Mouse (Mus musculus) MEL (cell line): ENCODE data around the gene Krt42. TPM values are rescaled to one million over a fixed set of nuclear protein-coding genes. Genes with fewer than 3 reads are reported as not detected.

ENCODE experiments used
- DNase-seq: peaks from one replicate; pipeline ENCODE4 v3.0.0; 2011; ENCODE audit warnings: low read depth, low spot score
- H3K27ac ChIP-seq: 2 replicates; pipeline ENCODE4 v1.5.1; 2012; ENCODE audit warnings: low read depth, mild to moderate bottlenecking, control low read depth, low read length, moderate library complexity; ENCODE audit not compliant: control insufficient read depth
- H3K27me3 ChIP-seq, 2 experiments: fragments of 150-350 bp in 1 of 2; sonication (generic) in 1 of 2; 2 replicates each; pipeline ENCODE4 v1.6.1; 2012; ENCODE audit warnings: low read length in 2 of 2, mild to moderate bottlenecking in 2 of 2, improper control_type of control experiment in 1 of 2, moderate library complexity in 1 of 2; ENCODE audit not compliant: insufficient read depth in 2 of 2, control insufficient read depth in 1 of 2
- H3K36me3 ChIP-seq, 2 experiments: 2 replicates each; pipeline ENCODE4 v1.6.1; 2012 to 2014; ENCODE audit warnings: low read length in 2 of 2, improper control_type of control experiment in 1 of 2, inconsistent platforms in 1 of 2, mild to moderate bottlenecking in 1 of 2; ENCODE audit not compliant: insufficient read depth in 2 of 2, control insufficient read depth in 1 of 2
- H3K4me1 ChIP-seq, 2 experiments: fragments of 150-350 bp in 1 of 2; sonication (generic) in 1 of 2; 2 replicates each; pipeline ENCODE4 v1.6.1; 2012; ENCODE audit warnings: low read length in 2 of 2, improper control_type of control experiment in 1 of 2, mild to moderate bottlenecking in 1 of 2; ENCODE audit not compliant: insufficient read depth in 2 of 2, control insufficient read depth in 1 of 2
- H3K4me3 ChIP-seq, 2 experiments: fragments of 150-350 bp in 1 of 2; sonication (generic) in 1 of 2; 2 replicates each; pipeline ENCODE4 v1.5.1; 2012; ENCODE audit warnings: low read depth in 2 of 2, low read length in 2 of 2, mild to moderate bottlenecking in 2 of 2, moderate library complexity in 2 of 2, control low read depth in 1 of 2, improper control_type of control experiment in 1 of 2; ENCODE audit not compliant: control insufficient read depth in 1 of 2, insufficient read depth in 1 of 2
- H3K79me2 ChIP-seq: 2 replicates; pipeline ENCODE4 v1.6.1; 2012; ENCODE audit warnings: mild to moderate bottlenecking, low read length, moderate library complexity; ENCODE audit not compliant: control insufficient read depth, poor library complexity, insufficient read depth
- H3K9ac ChIP-seq: 2 replicates; pipeline ENCODE4 v1.6.1; 2012; ENCODE audit warnings: low read depth, mild to moderate bottlenecking, control low read depth, low read length, moderate library complexity; ENCODE audit not compliant: control insufficient read depth, poor library complexity, severe bottlenecking
- H3K9me3 ChIP-seq: fragments of 150-350 bp; sonication (generic); replicated peaks from 2 replicates; pipeline ENCODE4 v1.6.1; 2012; ENCODE audit warnings: mild to moderate bottlenecking, low read length, improper control_type of control experiment, moderate library complexity; ENCODE audit not compliant: insufficient read depth
- CHD2 ChIP-seq: IDR thresholded peaks from 2 replicates; pipeline ENCODE4 v1.6.1; 2011; ENCODE audit warnings: low read length, improper control_type of control experiment
- CTCF ChIP-seq, 3 experiments: IDR thresholded peaks in 2 of 3; conservative IDR thresholded peaks in 1 of 3; 2 replicates each; pipeline ENCODE4 v1.5.1; 2011 to 2012; ENCODE audit warnings: low read length in 3 of 3, low read depth in 2 of 3, mild to moderate bottlenecking in 2 of 3, improper control_type of control experiment in 1 of 3, inconsistent platforms in 1 of 3, mixed read lengths in 1 of 3, moderate library complexity in 1 of 3; ENCODE audit not compliant: control insufficient read depth in 1 of 3, insufficient read depth in 1 of 3, poor library complexity in 1 of 3, severe bottlenecking in 1 of 3
- E2F4 ChIP-seq: IDR thresholded peaks from 2 replicates; pipeline ENCODE4 v1.6.1; 2011; ENCODE audit warnings: low read depth, low read length, improper control_type of control experiment, borderline replicate concordance
- ELF1 ChIP-seq: IDR thresholded peaks from 2 replicates; pipeline ENCODE4 v1.6.1; 2014; ENCODE audit warnings: low read depth, mild to moderate bottlenecking, inconsistent platforms, low read length, improper control_type of control experiment, moderate library complexity
- GATA1 ChIP-seq: IDR thresholded peaks from 2 replicates; pipeline ENCODE4 v1.6.1; 2011; ENCODE audit warnings: low read depth, low read length, improper control_type of control experiment
- KAT2A ChIP-seq: conservative IDR thresholded peaks from 2 replicates; pipeline ENCODE4 v1.6.1; 2012; ENCODE audit warnings: low read depth, low read length, improper control_type of control experiment, inconsistent platforms
- MAX ChIP-seq: IDR thresholded peaks from 2 replicates; pipeline ENCODE4 v1.6.1; 2011; ENCODE audit warnings: low read length, improper control_type of control experiment
- MAZ ChIP-seq: IDR thresholded peaks from 2 replicates; pipeline ENCODE4 v1.6.1; 2012; ENCODE audit warnings: low read depth, mild to moderate bottlenecking, inconsistent platforms, low read length, improper control_type of control experiment
- MEF2A ChIP-seq: IDR thresholded peaks from 2 replicates; pipeline ENCODE4 v1.6.1; 2014; ENCODE audit warnings: low read depth, mild to moderate bottlenecking, inconsistent platforms, low read length, improper control_type of control experiment; ENCODE audit not compliant: poor library complexity, insufficient replicate concordance, severe bottlenecking; ENCODE audit errors: extremely low read depth
- NELFE ChIP-seq: IDR thresholded peaks from 2 replicates; pipeline ENCODE4 v1.6.1; 2011; ENCODE audit warnings: low read depth, low read length, improper control_type of control experiment
- POLR2AphosphoS2 ChIP-seq: IDR thresholded peaks from 2 replicates; pipeline ENCODE4 v1.6.1; 2011; ENCODE audit warnings: low read length, improper control_type of control experiment
- POLR2AphosphoS5 ChIP-seq: IDR thresholded peaks from 2 replicates; pipeline ENCODE4 v1.6.1; 2012; ENCODE audit warnings: low read depth, borderline replicate concordance, mild to moderate bottlenecking, inconsistent platforms, low read length, moderate library complexity, mixed read lengths
- RAD21 ChIP-seq: IDR thresholded peaks from 2 replicates; pipeline ENCODE4 v1.6.1; 2011; ENCODE audit warnings: mild to moderate bottlenecking, low read depth, low read length, improper control_type of control experiment
- RCOR1 ChIP-seq: IDR thresholded peaks from 2 replicates; pipeline ENCODE4 v1.6.1; 2012; ENCODE audit warnings: low read depth, mild to moderate bottlenecking, inconsistent platforms, low read length, improper control_type of control experiment
- TBP ChIP-seq: IDR thresholded peaks from 2 replicates; pipeline ENCODE4 v1.8.0; 2011; ENCODE audit warnings: low read depth, low read length, improper control_type of control experiment
- ZC3H11A ChIP-seq: IDR thresholded peaks from 2 replicates; pipeline ENCODE4 v1.6.1; 2012; ENCODE audit warnings: low read depth, mild to moderate bottlenecking, inconsistent platforms, low read length, improper control_type of control experiment
- ZMIZ1 ChIP-seq: IDR thresholded peaks from 2 replicates; pipeline ENCODE4 v1.6.1; 2012; ENCODE audit warnings: low read depth, mild to moderate bottlenecking, inconsistent platforms, low read length, improper control_type of control experiment, moderate library complexity
- ZNF384 ChIP-seq: IDR thresholded peaks from 2 replicates; pipeline ENCODE4 v1.6.1; 2012; ENCODE audit warnings: low read depth, mild to moderate bottlenecking, inconsistent platforms, low read length, improper control_type of control experiment
- polyA plus RNA-seq, 2 experiments: library from polyadenylated mRNA; stranded (reverse) in 1 of 2; unstranded in 1 of 2; fragments of >175 nt in 1 of 2; fragments of >200 nt in 1 of 2; gene quantifications; 2 replicates each; pipeline versions ENCODE4 v1.2.1 to v1.2.4; 2012; ENCODE audit warnings: low replicate concordance in 2 of 2, low read depth in 1 of 2; ENCODE audit not compliant: insufficient read length in 2 of 2, insufficient read depth in 1 of 2, missing spikeins in 1 of 2
- total RNA-seq: library from RNA; depleted of rRNA; stranded (reverse); fragments of 300-350 nt; gene quantifications from 2 replicates; pipeline ENCODE4 v1.2.3, GENCODE M21; 2012

The Krt42 gene
- total and polyA plus RNA-seq, 3 experiments: not detected

DNA sequence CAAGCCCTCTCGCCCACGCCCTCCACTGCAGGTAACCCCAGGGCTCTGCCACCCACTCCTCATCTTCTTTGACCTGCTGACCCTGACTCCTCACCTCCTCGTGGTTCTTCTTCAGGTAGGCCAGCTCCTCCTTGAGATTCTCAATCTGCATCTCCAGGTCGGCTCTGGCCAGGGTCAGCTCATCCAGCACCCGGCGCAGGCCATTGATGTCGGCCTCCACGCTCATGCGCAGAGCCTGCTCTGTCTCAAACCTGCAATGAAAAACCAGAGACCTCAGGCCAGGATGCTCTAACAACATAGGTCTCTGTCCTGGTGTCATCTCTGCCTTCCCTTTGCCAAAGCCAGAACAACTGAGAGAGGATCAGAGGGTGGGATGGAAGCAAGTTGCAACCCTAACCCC lies 10.6 kb downstream of the Krt42 start:
- DNase-seq: no peak
- Histone ChIP-seq H3K36me3 (no peaks in the 10 kb centered on the region), H3K9me3 (no peaks in the 10 kb centered on the region), H3K9ac (no peak overlapping the region), H3K4me1 (no peaks in the 10 kb centered on the region), H3K27me3 (no peaks in the 10 kb centered on the region), H3K4me3 (no peak overlapping the region), H3K79me2 (no peaks in the 10 kb centered on the region), H3K27ac (no peak overlapping the region)
- TF ChIP-seq ZC3H11A: no peak
- TF ChIP-seq CTCF (IDR thresholded peaks at IDR 0.05 in 2 of 3, conservative IDR thresholded peaks at IDR 0.05 in 1 of 3; ENCODE audit: control insufficient read depth in 1 of 3, insufficient read depth in 1 of 3, low read depth in 2 of 3, low read length in 3 of 3, poor library complexity in 1 of 3, severe bottlenecking in 1 of 3): no peak
- no peak for TF ChIP-seq TBP

DNA sequence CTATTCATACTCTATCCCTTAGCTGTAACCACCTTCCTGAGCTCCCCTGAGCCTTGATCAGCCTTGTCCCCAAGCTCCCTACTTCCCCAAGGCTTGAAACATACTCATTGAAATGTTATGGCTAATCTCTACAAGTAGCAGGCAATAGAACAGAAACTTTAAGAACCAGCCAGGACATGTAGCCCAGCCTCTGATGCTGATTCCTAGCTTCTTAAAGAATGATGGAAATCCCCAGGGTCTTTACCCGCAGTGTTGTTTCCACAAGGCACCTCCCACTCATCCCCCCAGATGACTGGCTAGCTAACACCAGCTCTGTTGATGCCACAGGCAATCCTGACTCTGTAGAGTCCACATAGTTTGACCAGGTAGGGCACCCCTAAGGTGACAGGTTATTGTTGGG lies 11.7 kb downstream of the Krt42 start:
- Histone ChIP-seq H3K9ac (no peak overlapping the region), H3K27me3 (no peaks in the 10 kb centered on the region), H3K4me1 (no peaks in the 10 kb centered on the region), H3K27ac (no peak overlapping the region), H3K36me3 (no peaks in the 10 kb centered on the region), H3K4me3 (no peak overlapping the region), H3K79me2 (no peaks in the 10 kb centered on the region), H3K9me3 (no peaks in the 10 kb centered on the region)
- TF ChIP-seq POLR2AphosphoS5: no peak
- no peak for TF ChIP-seq MAZ
- TF ChIP-seq RCOR1: no peak
- TF ChIP-seq E2F4: no peak
- TF ChIP-seq ELF1: no peak
- TF ChIP-seq GATA1: no peak
- no peak for TF ChIP-seq KAT2A
- no peak for DNase-seq

DNA sequence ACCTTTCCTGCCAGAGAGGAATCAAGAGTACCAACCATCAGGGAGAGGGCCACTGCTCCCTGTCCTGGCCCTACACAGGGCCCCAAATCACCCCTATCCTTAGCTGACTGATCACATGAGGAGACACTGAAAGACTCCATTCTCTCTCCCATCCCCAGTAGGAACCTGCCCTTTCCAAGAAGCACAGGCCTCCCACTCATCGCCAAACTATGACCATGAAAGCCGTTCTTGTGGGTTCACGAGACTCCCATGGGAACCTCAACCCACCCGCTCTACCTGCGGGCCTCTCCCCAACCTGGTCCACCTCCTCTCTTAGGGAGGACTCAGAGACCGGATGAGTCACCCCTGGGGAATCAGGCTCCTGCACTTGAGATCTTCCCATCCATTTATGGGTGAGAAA lies 14.2 kb downstream of the Krt42 start:
- no peak for TF ChIP-seq NELFE
- no peak for TF ChIP-seq GATA1
- no peak for TF ChIP-seq MAX
- TF ChIP-seq POLR2AphosphoS2: no peak
- no peak for TF ChIP-seq RAD21
- no peak for TF ChIP-seq KAT2A
- no peak for TF ChIP-seq RCOR1
- no peak for TF ChIP-seq ZMIZ1
- no peak for TF ChIP-seq CHD2
- no peak for TF ChIP-seq MEF2A
- no peak for TF ChIP-seq ZNF384
- no peak for TF ChIP-seq POLR2AphosphoS5
- Histone ChIP-seq H3K4me1 (no peaks in the 10 kb centered on the region), H3K9me3 (no peaks in the 10 kb centered on the region), H3K27me3 (no peaks in the 10 kb centered on the region), H3K9ac (no peak overlapping the region), H3K79me2 (no peaks in the 10 kb centered on the region), H3K4me3 (no peak overlapping the region), H3K27ac (no peak overlapping the region), H3K36me3 (no peaks in the 10 kb centered on the region)
- DNase-seq: no peak
